Mouse (Mus musculus): Measurements from ENCODE around the gene Gm20388.

Gene Gm20388

GRCm38 (mm10) chr8:122423217-122423616 is 2512.6 kb downstream of the Gm20388 start:
- no peak for DNase-seq (ENCODE audit: extremely low spot score)

DNA sequence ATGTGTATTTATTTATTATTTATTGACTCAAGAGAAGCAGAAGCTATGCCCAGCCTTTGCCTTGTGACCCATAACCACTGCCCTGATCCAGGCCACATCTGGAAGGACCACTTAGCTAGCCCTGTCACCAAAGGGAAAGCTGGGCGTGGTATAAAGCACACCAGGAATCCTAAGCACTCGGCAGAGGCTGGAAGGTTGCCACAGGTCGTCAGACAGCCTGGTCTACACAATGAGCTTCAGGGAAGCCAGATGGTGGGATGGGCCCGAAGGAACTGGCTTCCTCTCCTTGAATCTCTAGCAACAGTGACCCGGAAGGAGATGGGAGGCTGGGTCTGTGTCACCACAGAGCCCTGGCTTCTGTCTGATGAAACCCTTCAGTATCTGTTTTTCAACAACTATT is 2513.0 kb downstream of the Gm20388 start:
- DNase-seq (ENCODE audit: extremely low spot score), result no peak

- DNase-seq (ENCODE audit: extremely low spot score), result no peak
Measured at GRCm38 (mm10) chr8:122426145-122426544, 2515.5 kb downstream of the Gm20388 start.

GRCm38 (mm10) chr8:122427607-122428006 is 2517.0 kb downstream of the Gm20388 start:
- no peak for DNase-seq (ENCODE audit: extremely low spot score)

GRCm38 (mm10) chr8:122428163-122428562 is 2517.5 kb downstream of the Gm20388 start:
- DNase-seq (ENCODE audit: extremely low spot score), result no peak

- DNase-seq (ENCODE audit: extremely low spot score), result no peak
Measured at GRCm38 (mm10) chr8:122430058-122430636, 2519.5 kb downstream of the Gm20388 start.

DNA sequence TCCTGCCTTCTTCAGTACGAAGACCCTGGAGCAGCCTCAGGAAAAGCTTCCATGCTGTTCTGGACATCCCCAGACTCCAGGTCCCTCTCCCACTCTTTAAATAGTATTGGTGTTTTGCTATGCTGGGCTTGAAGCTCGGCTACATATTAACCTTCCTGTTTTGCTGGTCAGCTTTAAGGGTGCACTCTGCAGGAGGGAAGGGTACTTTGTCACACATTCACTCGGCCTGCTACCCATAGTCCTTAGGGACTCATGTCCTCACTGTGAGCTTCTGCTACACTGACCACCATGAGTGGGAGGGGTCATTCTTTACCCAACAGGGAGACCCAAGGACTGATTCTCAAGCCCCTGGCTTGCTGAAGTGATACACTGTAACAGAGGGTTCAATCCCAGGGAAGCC is 2520.0 kb downstream of the Gm20388 start:
- no peak for DNase-seq (ENCODE audit: extremely low spot score)

DNA sequence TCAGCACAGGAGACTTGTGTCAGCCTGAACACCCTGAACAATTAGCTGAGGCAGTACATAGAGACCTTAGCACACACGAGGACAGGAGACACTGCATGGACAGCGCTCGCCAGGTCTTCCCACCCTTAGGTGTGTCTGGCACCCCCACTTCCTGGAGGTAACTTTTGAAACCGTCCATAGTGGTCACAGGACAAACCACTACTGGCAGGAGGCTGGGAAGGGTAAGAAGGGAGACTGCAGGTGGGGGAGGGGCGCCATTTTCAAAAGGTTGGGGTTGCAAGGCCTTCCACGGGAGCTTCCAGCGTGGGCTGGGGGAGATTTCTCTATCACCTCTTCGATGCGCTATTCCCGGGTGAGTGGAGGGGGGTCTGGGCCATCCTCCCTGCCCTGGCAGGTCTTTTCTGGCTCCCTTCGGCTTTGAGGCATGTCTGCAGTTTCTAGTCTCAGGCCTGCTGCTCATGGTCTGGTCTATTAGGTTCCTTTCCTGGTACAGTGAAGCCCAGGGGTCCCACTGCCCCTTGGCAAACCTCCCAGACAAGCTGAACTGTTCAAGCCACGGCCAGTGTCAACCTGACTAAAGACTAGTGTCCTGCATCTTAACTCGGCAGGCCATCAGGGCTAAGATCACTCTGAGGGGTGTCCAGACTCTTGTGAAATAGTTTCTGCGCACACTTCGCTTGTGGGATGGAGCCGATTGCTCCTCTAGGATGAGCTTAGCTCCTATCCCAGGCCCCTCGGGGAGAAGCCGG is 2521.2 kb downstream of the Gm20388 start:
- no peak for DNase-seq (ENCODE audit: extremely low spot score)

DNA sequence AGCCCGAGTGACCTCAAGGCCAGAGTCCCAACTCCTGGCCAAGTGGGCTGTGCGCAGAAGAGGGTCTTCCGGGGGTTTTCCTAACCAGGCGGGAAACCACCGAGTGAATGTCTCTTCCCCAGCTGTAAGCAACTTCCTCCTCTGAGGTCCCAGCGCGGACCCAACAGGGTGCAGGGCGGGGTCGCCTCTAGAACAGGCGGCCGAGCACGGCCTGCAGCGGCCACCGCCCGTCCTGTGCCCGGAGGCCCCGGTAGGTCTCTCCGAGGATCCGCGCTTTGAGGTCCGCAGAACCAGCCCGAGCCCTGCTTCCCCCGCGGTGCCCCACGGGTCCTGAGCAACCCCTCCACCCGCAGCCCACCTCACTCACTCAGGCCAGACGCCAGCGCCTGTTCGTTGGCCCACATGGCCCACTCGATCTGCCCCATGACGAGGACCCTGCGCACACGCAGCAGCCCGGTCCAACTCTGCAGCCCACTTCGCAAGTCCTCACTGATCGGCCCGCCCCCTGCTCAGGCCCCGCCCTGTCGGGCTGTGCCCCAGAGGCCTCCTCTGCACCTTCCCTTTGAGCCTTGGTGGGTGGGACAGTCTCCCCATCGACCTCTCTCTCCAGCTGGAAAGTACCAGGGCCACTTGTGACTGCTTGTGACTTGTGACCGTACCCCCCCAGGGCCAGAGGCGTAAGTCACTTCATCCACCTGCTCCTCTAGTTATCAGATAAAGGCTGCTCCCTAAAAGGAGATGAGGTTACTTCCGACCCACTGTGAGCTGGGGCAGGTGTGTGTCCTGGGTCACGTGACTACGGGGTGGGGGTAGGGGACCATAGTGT is 2522.0 kb downstream of the Gm20388 start, which contains the start of gene Cyba:
Gene Cyba, minus strand, starts transcription at position 488 of the 826 bp plus-strand sequence.
- peak; percentile 77 for DNase-seq (ENCODE audit: extremely low spot score)

DNA sequence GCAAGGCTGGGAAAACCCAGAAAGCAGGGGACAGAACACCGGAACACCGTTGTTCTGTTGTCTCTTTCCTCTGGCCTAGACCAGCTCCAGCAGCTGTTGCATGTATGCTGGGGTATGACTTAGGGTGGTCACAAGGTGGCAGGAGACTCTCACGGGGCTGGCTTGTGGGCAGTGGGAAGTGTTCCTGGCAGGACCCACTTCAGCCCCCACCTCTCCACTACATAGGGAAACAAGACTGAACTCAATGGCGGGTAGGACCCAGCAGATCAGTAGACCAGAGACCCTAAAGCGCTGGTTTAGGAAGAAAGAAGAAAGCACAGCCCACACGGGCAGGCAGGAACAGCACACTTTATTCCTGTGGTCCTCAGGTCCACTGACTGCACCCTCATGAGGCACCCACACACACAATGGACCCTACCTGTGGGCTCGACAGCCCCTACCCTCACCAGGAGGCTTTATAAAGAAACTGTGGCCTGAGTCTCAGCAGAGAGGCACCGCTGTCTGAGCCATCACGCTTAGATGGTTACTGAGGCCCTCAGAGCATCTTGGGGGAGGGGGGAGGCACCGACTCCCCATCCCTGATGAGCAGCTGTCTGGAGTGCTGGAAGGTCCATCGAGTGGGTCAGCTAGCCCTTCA is 2522.7 kb downstream of the Gm20388 start:
- no peak for DNase-seq (ENCODE audit: extremely low spot score)

- DNase-seq (ENCODE audit: extremely low spot score), result no peak
Measured at GRCm38 (mm10) chr8:122435375-122435774, 2524.7 kb downstream of the Gm20388 start.

GRCm38 (mm10) chr8:122436146-122436545 is 2525.5 kb downstream of the Gm20388 start:
- DNase-seq (ENCODE audit: extremely low spot score), result no peak

- no peak for DNase-seq (ENCODE audit: extremely low spot score)
Measured at GRCm38 (mm10) chr8:122436586-122437125, 2526.0 kb downstream of the Gm20388 start.

- DNase-seq (ENCODE audit: extremely low spot score), result no peak
Measured at GRCm38 (mm10) chr8:122437708-122438331, 2527.2 kb downstream of the Gm20388 start.

DNA sequence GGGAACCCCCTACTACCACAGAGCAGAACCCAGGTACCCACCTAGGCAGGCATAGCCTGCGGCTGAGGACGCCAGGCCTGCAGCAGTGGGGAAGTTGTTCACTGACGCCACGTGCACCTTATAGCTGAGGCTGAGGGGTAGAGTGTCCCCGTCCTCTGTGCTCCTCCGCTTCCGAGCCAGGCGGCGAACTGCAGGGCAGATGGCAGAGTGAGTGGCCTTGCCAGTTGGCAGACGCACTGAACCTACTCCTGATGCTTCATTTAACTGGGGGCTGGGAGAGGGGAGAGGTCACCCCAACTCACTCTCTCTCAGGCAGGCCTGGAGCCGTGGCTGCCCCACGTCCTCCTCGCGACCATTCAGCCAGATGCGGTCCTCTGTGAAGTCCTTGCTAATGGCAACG is 2528.7 kb downstream of the Gm20388 start:
- no peak for DNase-seq (ENCODE audit: extremely low spot score)

DNA sequence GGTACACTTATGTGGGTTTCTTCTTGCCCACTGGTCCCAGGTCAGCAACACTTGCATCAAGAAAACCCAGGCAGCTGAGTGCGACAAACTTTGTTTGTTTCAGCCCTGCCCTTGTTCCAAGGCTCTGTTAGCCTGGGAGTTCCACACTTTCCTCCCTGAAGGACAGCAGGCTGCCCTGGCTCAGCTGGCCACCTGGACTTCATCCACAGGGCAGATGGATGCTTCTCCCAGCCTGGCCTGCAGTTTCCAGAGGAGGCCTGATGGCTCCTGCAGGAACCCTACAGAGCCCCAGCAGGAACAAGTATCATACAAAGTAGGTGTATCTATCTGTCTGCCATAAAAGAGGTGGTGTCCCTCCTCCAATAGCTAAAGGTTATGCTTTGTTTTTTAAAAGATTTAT is 2530.7 kb downstream of the Gm20388 start:
- no peak for DNase-seq (ENCODE audit: extremely low spot score)

DNA sequence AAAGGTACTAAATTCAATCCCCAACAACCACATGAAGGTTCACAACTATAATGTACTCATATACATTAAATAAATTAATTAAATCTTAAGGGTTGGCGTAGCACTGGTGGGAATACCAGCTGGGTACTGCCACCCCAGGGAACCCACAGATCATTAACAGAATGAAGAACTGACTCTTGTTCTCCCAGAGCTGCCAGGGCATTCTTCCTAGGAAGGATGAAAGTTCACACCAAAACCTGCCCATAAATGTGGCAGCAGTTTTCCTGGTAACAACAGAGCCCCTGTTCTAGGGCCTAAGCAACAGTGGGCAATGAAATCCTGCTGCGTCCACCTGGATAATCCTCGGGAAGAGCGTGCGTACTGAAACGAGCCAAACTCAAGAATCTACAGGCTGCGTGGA is 2531.7 kb downstream of the Gm20388 start:
- DNase-seq (ENCODE audit: extremely low spot score), result no peak

DNA sequence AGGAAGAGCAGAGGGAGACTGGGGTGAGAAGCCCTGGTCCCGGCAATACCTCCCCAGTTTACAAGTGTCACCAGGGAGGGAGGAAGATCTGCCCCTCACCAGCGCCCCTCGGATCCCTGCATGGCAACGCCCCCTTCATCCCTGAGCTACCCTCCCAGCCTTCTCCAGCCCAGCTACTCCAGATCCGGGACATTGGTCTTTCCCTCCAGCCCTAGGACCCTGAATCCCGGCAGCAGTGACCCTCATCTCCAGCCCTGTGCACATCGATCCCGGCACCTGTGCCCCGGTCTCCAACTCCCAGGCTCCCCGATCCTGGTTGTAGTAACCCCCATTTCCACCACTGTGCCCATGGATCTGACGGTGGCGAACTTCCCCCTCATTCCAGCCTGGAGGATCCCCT is 2532.1 kb downstream of the Gm20388 start:
- DNase-seq (ENCODE audit: extremely low spot score), result no peak

- peak; percentile 98 for DNase-seq (ENCODE audit: extremely low spot score)
Measured at GRCm38 (mm10) chr8:122443262-122444006, 2532.8 kb downstream of the Gm20388 start, which contains the start of gene Mvd. Mvd (minus strand) TSS chr8:122443422.

DNA sequence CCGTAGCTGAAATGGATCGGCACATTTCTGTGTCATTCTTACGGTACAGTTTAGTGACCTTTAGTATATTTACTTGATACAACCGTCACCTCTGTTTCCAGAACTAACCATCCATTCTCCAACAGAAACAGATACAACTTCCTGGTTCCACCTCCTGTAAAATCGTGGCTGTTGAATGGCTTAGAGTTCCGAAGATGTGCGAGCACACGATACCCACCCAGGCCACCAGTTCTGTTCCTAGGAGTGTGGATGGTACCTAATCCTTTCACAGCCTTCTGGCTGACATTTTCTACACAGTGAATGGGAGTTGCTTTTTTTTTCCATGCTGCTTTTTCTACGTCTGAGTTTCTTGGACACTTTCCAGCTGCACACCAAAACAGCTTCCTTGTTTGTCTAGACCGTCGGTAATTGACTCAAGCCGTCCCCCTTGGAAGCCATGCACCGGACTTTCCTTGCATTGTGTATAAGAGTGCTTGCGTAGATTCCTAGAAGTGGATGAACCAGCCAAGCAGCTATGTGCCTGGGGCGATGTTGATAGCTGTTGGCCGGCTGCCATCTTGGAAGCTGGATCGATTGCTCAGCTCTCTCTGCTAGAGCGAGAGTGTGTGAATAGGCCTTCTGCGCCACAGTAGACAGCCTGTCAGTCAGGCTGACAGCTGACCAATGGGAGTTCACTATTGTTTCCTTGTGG is 2533.6 kb downstream of the Gm20388 start:
- DNase-seq (ENCODE audit: extremely low spot score), result peak; percentile 37

Measured in embryo, embryonic 9.5 days (tissue).